Mouse (Mus musculus): ENCODE measurements around the gene Syn3. TPM values are rescaled to one million over a fixed set of nuclear protein-coding genes. Genes with fewer than 3 reads are reported as not detected.

Syn3 gene
- polyA plus RNA-seq, 1 experiment, result 0.15 TPM

DNA sequence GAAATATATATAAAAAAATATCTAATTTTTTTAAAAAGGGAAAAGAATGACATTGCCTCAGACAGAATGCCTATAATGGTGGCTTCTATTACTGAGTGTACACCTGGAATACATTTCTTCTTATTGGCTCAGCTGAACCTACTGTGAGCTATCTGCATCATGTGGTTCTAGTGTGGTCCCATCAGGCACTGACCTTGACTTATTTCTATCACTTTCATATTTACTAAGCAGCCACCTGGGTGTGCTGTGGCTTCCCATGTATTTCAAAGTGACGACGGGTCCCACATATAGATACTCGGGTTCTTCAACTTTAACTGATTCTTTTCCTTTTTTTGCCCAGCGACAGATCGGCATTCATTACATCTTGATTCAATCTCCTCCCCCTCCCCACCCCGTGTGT is 255.2 kb downstream of the Syn3 start:
- Histone ChIP-seq H3K36me3 (replicated peaks; ENCODE audit: low read length) (no peaks in the 10 kb centered on the region), H3K9me3 (no peaks in the 10 kb centered on the region)
- TF ChIP-seq GATA1 (IDR thresholded peaks at IDR 0.05; ENCODE audit: borderline replicate concordance, low read length), result no peak

DNA sequence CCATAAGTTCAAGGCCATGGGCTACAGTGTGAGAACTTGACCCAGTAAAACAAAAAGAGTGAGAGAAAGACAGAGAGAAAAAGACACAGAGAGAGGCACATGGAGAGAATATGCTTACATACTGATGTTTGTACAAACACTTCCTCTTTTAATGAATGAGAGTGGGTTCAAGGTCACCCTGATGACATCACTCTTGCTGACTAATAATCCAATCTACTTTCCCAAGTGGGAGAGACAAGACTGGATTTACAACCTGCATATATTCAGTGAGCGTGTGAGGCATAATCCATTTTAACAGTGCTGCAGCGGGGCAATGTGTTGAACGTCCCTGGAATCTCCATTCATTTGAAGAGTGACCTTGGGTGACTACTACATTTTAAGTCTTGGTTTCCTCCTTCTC is 256.0 kb downstream of the Syn3 start:
- TF ChIP-seq FLI1 (IDR thresholded peaks at IDR 0.05; ENCODE audit: low read length), result no peak
- TF ChIP-seq GATA1 (IDR thresholded peaks at IDR 0.05; ENCODE audit: borderline replicate concordance, low read length), result no peak

More for the DNA sequence above, 255.2 kb downstream of the Syn3 start:
- no peaks in the 10 kb centered on the region for H3K27me3 ChIP-seq (replicated peaks)
- no peak overlapping the region for H3K4me3 ChIP-seq (replicated peaks)
- peaks cover 16% of the 10 kb centered on the region for H3K4me1 ChIP-seq

DNA sequence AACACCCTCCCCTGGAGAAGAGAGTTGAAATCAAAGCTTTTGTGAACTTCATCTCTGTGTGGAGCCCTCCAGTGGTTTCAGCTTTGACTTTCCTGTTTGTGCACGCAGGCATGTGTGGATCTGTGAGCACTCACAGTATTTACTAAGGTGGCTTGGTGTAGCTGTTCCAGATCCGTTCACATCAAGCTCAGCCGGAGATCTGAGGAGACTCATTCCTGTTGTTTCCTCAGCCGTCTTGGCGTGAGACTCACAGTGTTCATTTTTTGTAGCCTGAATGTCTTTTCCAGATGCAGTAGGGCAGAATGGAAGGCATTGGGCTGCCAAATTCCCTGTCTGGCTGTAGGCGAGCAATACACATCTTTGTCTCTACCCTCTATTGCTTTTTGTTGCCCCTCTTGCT is 268.7 kb downstream of the Syn3 start:
- Histone ChIP-seq H3K4me1 (no peaks in the 10 kb centered on the region), H3K27me3 (replicated peaks) (peaks cover 1% of the 10 kb centered on the region), H3K9me3 (0 out of 2 replicates have a peak, but pooled peaks cover 2% of the 10 kb centered on the region), H3K36me3 (replicated peaks; ENCODE audit: low read length) (no peaks in the 10 kb centered on the region), H3K4me3 (replicated peaks) (no peak overlapping the region)
- TF ChIP-seq FLI1 (IDR thresholded peaks at IDR 0.05; ENCODE audit: low read length) (no peak), GATA1 (IDR thresholded peaks at IDR 0.05; ENCODE audit: borderline replicate concordance, low read length) (no peak)

More for the DNA sequence above, 256.0 kb downstream of the Syn3 start:
- H3K4me1 ChIP-seq, result peaks cover 9% of the 10 kb centered on the region; the same call in 1 of the 2 replicates
- H3K27me3 ChIP-seq (replicated peaks), result no peaks in the 10 kb centered on the region
- H3K9me3 ChIP-seq, result no peaks in the 10 kb centered on the region
- H3K4me3 ChIP-seq (replicated peaks), result no peak overlapping the region
- H3K36me3 ChIP-seq (replicated peaks; ENCODE audit: low read length), result no peaks in the 10 kb centered on the region

DNA sequence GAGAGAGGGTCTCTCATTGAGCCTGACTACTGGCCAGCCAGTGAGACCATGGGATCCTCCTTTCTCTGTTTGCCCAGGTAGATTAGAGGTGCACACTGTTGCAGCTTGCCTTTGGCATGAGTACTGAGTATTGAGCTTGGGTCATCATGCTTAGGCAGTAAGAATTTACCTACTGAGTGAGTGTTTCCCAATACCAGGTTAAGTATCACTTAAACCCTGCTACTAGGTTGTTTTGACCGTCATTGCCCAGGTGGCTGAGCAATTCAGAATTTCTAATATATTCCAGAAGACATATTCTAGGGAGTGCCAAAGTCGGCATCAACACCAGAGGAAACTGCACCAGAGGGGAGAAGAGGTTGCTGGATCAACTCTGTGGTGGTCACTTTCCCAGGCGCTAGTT is 273.2 kb downstream of the Syn3 start:
- no peak for TF ChIP-seq GATA1 (IDR thresholded peaks at IDR 0.05; ENCODE audit: borderline replicate concordance, low read length)
- TF ChIP-seq FLI1 (IDR thresholded peaks at IDR 0.05; ENCODE audit: low read length), result no peak

DNA sequence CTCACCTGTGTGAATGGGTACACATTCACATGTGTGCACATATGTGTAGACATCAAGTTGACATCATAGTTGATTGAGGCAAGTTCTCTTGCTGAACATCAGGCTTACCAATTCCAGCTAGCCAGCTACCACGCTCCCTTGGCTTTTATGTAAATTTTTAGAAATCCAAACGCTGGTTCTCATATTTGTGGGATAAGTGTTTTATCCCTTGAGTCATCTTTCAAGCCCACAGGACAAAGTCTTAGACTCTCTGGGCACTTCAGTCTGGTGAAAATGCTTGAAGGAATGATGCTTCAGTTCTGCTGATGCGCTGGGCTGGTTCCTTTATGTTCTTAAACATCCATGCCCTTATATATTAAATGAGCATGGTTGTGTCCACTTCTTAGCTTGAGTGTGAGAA is 279.7 kb downstream of the Syn3 start:
- no peak overlapping the region for H3K4me3 ChIP-seq (replicated peaks)
- no peaks in the 10 kb centered on the region for H3K36me3 ChIP-seq (replicated peaks; ENCODE audit: low read length)
- H3K4me1 ChIP-seq, result peaks cover 36% of the 10 kb centered on the region
- H3K27me3 ChIP-seq (replicated peaks), result no peaks in the 10 kb centered on the region
- H3K9me3 ChIP-seq, result peaks cover 3% of the 10 kb centered on the region; the same call in 1 of the 2 replicates
- no peak for TF ChIP-seq FLI1 (IDR thresholded peaks at IDR 0.05; ENCODE audit: low read length)

More for the DNA sequence above, 273.2 kb downstream of the Syn3 start:
- Histone ChIP-seq H3K4me1 (peaks cover 8% of the 10 kb centered on the region), H3K36me3 (replicated peaks; ENCODE audit: low read length) (no peaks in the 10 kb centered on the region), H3K9me3 (0 out of 2 replicates have a peak, but pooled peaks cover 2% of the 10 kb centered on the region), H3K27me3 (replicated peaks) (no peaks in the 10 kb centered on the region), H3K4me3 (replicated peaks) (no peak overlapping the region)

DNA sequence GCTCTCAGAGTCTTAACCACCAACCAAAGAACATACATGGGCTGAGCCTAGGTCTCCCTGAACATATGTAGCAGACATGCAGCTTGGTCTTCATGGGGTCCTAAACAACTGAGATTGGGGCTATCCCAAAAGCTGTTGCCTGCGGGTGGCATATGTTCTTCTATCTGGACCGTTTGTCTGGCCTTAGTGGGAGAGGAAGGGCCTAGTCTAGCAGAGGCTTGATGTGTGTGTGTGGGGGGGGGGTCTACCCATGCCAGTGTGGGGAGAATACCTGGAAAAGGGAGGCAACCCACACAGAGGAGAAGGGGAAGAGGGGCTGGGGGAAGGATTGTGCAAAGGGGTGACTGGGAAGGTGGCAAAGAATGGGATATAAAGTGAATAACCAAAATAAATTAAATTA is 281.9 kb downstream of the Syn3 start:
- peaks cover 3% of the 10 kb centered on the region; the same call in 1 of the 2 replicates for H3K9me3 ChIP-seq
- peaks cover 32% of the 10 kb centered on the region for H3K4me1 ChIP-seq
- H3K36me3 ChIP-seq (replicated peaks; ENCODE audit: low read length), result no peaks in the 10 kb centered on the region
- H3K27me3 ChIP-seq (replicated peaks), result peaks cover 2% of the 10 kb centered on the region
- no peak for TF ChIP-seq FLI1 (IDR thresholded peaks at IDR 0.05; ENCODE audit: low read length)
- no peak for TF ChIP-seq GATA1 (IDR thresholded peaks at IDR 0.05; ENCODE audit: borderline replicate concordance, low read length)
- H3K4me3 ChIP-seq (replicated peaks), result no peak overlapping the region

DNA sequence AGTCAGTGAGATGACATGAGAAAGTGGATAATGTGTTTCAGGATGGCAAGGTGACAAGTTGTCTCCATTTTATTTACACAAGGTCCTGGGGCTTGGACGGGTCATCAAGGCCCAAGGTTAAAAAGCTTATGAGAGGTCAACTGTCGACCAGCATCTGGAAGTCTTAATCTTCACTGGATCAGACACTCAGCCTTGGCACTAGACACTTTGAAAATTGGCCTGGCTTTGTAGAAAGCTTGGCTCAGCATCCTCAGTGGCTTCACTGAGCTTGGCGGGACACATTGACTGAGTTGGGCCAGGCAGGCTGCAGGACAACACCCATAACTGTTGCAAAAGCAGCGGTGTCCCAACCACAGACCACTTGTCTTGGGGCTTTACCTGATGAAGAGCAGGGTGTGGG is 286.6 kb downstream of the Syn3 start:
- Histone ChIP-seq H3K4me3 (replicated peaks) (no peak overlapping the region), H3K4me1 (no peaks in the 10 kb centered on the region; the same call in 1 of the 2 replicates), H3K36me3 (replicated peaks; ENCODE audit: low read length) (peaks cover 3% of the 10 kb centered on the region), H3K9me3 (peaks cover 14% of the 10 kb centered on the region), H3K27me3 (replicated peaks) (peaks cover 2% of the 10 kb centered on the region)
- TF ChIP-seq GATA1 (IDR thresholded peaks at IDR 0.05; ENCODE audit: borderline replicate concordance, low read length) (no peak), FLI1 (IDR thresholded peaks at IDR 0.05; ENCODE audit: low read length) (no peak)

DNA sequence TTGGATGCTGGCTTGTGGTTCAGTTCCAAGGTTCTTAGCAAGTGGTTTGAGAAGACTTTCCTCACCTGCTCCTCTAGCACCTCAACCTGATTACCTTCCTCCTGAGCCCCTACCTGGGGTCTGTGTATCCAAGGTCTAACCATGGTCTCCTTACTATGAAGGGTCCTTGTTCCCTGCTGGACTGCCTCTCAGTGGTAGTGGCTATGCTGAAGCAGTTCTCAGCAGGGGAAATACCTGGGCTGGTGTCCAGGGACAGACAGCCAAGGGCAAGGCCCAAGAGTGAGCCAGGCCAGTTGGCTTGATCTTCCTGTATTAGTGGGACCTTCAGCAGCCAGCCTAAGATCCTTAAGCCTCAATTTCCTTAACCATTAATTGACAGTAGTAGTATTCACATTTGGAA is 294.8 kb downstream of the Syn3 start:
- Histone ChIP-seq H3K36me3 (replicated peaks; ENCODE audit: low read length) (peaks cover 3% of the 10 kb centered on the region), H3K27me3 (replicated peaks) (peaks cover 2% of the 10 kb centered on the region), H3K9me3 (peaks cover 14% of the 10 kb centered on the region), H3K4me3 (replicated peaks) (no peak overlapping the region), H3K4me1 (no peaks in the 10 kb centered on the region)
- no peak for TF ChIP-seq FLI1 (IDR thresholded peaks at IDR 0.05; ENCODE audit: low read length)
- TF ChIP-seq GATA1 (IDR thresholded peaks at IDR 0.05; ENCODE audit: borderline replicate concordance, low read length), result no peak

DNA sequence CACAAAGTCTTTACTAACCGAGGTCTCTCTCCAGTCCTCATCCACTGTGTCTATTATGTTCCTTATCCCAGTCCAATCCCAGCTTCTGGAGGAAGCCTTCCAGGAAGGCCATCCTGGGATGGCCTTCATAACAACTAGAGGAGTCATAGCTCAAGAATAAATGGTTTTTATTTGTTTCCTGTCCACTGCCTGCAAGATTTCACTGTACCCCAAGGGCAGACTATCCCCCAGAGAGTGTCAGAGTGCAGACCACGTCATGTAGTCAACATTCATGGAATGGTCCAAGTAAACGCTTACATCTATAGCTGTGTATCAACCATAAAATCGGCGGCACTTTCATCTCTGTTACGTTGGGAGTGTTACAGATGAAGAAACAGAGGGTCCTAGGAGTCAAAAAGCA is 295.5 kb downstream of the Syn3 start:
- no peak for TF ChIP-seq GATA1 (IDR thresholded peaks at IDR 0.05; ENCODE audit: borderline replicate concordance, low read length)
- no peak for TF ChIP-seq FLI1 (IDR thresholded peaks at IDR 0.05; ENCODE audit: low read length)
- peaks cover 13% of the 10 kb centered on the region for H3K9me3 ChIP-seq
- peaks cover 3% of the 10 kb centered on the region for H3K36me3 ChIP-seq (replicated peaks; ENCODE audit: low read length)
- H3K4me3 ChIP-seq (replicated peaks), result no peak overlapping the region
- H3K27me3 ChIP-seq (replicated peaks), result peaks cover 2% of the 10 kb centered on the region
- H3K4me1 ChIP-seq, result no peaks in the 10 kb centered on the region

DNA sequence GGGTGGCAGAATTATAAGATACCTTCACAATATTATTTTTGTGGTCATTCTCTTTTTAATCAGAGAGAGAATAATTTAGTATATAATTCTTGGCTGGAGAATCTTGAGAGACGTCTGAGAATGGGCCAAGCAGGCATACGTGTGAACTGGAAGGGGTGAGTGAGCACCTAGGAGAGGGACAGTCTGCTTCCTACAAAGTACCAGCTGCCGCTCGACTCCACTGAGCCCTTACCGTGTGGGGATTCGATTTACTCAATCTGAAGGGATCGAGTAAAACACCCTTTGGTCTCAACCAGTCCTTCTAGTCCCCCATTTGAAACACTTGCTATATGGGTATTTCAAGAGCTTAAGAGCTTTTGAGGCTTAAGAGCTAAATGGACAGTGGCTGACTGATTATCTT is 296.9 kb downstream of the Syn3 start:
- H3K27me3 ChIP-seq (replicated peaks), result peaks cover 2% of the 10 kb centered on the region
- no peaks in the 10 kb centered on the region for H3K9me3 ChIP-seq
- no peak for TF ChIP-seq FLI1 (IDR thresholded peaks at IDR 0.05; ENCODE audit: low read length)
- no peak for TF ChIP-seq GATA1 (IDR thresholded peaks at IDR 0.05; ENCODE audit: borderline replicate concordance, low read length)
- H3K4me1 ChIP-seq, result no peaks in the 10 kb centered on the region
- no peak overlapping the region for H3K4me3 ChIP-seq (replicated peaks)
- H3K36me3 ChIP-seq (replicated peaks; ENCODE audit: low read length), result no peaks in the 10 kb centered on the region

DNA sequence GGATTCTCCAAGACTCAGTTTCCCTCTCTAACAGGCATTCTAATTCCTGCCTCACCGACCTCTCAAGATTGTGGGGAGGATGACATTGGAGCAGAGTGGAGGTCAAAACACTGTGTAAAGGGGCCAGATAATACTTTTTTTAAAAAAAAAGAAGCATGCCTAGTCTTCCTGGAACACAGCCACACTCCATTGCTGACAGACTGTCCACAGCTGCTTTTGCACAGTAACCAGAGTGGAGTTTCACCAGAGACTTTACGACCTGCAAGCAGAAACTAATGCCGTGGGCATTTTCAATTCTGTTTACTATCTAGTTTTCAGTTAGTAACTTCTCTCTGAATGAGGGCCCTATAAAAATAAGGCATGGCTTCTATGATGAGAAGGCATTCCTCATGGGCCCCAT is 297.7 kb downstream of the Syn3 start:
- Histone ChIP-seq H3K4me1 (no peaks in the 10 kb centered on the region), H3K9me3 (no peaks in the 10 kb centered on the region), H3K36me3 (replicated peaks; ENCODE audit: low read length) (no peaks in the 10 kb centered on the region), H3K4me3 (replicated peaks) (no peak overlapping the region), H3K27me3 (replicated peaks) (peaks cover 2% of the 10 kb centered on the region)
- TF ChIP-seq GATA1 (IDR thresholded peaks at IDR 0.05; ENCODE audit: borderline replicate concordance, low read length), result no peak
- no peak for TF ChIP-seq FLI1 (IDR thresholded peaks at IDR 0.05; ENCODE audit: low read length)
